Mouse (Mus musculus) right cerebral cortex, postnatal 25 days (tissue): ENCODE data around the gene Ifi27l2a.
A peak's percentile ranks its signal among the peaks of the same experiment; 100 is the strongest.
"Not testable (repeated sequence)": the region's sequence is repeated elsewhere in the genome, so short reads cannot be mapped to it uniquely, and the experiment has no call there.

Experiments used
- DNase-seq: peaks from one replicate; pipeline ENCODE4 v3.0.0; 2022

Ifi27l2a gene

DNA sequence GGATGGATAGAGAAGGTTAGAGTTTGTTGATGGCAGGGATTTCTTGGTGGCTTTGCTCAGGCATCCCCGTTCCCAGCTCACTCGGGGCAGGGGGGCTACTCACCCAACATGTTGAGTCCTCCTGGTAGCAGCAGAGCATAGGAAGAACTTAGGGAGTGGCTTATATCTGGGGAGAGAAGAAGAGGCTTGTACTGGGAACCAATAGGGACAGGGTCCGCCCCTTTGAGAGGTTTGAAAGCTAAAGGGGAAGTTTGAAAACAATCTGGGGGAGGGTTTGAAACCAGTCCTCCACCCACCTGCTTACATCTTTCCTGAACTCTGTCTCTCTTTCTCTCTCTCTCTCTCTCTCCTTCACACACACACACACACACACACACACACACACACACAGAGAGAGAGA, at the start of gene Ifi27l2a:
TSS of gene Ifi27l2a (minus strand) at position 157 of the 400 bp plus-strand sequence.
- no peak for DNase-seq

DNA sequence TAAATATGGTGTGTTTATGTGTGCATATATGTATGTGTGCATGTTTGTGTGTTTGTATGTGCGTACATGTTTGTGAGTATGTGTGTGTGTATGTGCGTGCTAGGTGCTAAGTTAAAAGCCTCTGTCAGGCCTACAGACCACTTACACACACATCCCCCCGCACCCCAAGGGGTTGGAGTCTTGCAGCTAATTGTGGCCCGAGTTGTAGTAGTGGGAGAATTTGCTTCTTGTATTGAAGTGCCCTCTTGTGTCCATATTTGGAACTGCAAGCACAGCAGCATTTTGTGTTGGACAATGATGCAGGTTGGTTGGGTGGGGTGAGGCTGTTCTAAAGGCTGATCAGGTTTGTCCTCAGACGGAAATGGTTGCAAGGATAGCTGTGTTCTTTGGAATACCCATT, 49.3 kb upstream of the Ifi27l2a start:
- no peak for DNase-seq

DNA sequence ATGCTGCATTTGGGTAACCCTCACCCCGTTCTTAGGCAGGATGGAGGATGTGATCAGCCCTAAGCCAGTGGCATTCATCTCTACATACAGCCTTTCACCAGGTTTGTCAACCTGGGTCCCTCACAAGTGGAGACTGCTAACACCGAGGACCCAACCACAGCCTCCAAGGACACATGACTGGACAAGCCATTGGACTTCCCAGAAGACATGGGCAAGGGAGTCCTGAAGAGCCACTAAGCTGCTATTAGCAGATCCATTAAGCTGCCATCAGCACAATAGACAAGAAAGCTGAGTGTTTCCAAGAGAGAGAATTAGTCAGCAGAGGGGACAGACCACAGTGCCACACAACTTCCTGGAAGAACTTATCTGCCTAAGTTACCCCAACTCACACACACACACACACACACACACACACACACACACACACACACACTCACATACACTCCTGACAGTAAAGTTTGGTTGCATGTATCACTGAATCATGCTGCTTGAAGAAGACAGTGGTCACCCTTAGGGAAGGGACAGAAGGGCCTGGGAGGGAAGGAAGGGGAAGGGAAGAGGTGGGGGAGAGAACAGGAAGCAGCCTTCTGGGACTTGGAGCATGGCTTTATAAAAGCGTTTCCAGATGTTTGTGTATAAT, 47.7 kb upstream of the Ifi27l2a start:
- DNase-seq: no peak

DNA sequence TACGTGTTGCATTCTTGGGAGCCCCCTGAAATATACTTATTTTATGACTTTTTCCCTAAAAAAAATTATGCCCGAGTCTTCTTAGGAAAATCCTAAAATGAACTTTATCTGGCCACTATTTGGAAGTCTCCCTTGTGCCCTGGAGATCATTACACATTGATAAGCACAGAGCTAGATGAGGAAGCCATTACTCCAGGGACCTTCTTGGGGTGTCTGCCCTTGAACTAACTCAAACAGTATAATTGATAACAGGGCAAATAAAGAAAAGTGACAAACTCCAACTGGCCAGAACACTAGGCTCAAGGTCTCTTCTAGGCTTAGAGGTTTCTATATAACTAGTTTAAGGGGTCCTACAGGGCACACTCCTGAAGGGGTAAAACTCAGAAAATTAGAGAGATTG, 44.3 kb upstream of the Ifi27l2a start:
- no peak for DNase-seq

DNA sequence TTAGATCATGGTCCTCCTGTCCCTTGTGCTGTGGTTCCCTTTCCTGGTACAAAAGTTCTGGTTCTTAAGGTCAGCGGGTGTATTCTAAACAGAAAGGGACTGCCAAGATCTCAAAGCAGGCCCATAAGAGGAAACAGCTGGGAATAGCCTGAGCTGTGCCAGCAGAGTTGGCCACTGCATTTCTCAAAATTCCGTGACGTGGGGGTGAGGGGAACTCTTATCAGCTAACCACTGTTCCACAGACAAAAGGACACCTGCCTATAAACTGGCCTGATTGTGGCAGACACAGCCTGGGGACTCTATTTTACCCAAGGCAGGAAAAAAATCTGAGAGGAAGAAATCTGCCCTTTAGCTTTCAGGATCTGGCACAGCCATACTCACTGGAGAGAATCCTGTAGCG, 43.8 kb upstream of the Ifi27l2a start:
- no peak for DNase-seq

DNA sequence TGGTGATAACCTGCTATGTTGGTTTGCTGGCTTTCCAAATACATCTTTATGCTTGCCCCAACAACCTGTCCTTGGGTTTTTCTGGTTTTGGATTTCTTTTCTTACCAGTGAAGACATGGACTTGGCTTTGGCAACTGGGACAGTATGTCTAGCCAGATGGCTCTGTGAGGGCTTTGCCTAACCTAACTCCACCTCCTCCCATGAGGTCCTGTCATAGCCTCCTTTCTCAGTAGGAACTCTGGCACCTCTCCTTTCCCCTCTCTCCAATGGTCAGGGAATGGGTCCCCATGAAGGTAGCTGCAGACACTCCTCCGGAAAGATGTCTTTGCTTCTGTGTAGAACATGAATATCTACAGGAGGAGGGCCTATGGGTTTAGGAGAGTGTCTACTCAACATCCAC, 43.2 kb upstream of the Ifi27l2a start:
- DNase-seq: no peak

DNA sequence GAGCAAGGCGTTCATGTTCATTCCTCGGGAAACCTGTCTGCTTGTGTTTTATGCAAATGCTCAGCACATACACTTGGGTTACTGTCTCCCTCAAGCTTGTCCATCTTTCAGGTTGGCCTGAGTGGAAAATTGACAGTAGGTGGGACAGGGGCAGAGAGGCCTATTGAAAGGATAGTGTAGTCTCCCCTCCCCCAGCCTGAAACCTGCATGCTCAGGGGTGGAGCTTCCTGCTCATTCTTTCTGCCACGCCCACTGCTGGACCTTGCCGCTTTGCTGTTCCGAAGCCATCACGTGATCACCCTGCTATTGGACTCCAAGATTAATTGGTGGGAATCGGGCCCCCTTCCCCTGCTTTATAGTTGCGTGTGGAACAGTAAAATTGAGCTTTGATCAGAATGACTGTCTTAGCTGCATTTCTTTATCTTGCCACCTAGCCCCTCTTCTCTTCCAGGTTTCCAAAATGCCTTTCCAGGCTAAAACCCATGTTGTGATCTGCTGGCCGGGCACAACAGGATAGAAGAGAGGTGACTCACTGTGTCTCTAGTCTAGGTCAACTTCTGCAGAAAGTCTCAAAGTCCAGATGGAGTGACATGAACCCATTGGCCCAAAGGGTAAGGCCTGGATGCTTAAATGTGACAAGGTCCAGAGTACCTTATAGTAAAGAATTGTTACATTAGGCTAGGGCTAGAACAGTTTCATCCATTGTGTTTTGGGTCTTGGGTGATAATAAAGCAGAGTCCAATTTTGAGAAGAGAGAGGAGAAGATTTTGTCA, 40.9 kb upstream of the Ifi27l2a start:
- not testable (repeated sequence) for DNase-seq

DNA sequence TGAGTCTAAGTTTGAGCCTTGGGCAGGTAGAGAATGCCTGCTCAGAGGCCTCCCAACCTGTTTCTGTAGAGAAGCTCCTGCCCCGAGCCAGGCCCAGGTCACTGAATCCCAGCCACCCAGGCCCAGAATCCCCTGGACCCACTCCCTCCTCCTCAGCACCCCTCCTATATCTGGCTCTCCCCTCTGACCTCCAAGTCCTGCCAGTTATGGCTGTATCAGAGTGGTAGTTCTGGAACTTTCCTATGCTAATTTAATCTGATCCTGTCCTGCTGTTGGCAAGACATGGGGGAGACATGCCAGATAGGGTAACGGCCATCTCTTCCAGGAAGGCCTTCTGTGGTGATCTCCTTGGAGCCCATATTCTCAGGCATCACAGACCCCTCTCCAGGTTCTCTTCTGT, 39.3 kb upstream of the Ifi27l2a start:
- no peak for DNase-seq

DNA sequence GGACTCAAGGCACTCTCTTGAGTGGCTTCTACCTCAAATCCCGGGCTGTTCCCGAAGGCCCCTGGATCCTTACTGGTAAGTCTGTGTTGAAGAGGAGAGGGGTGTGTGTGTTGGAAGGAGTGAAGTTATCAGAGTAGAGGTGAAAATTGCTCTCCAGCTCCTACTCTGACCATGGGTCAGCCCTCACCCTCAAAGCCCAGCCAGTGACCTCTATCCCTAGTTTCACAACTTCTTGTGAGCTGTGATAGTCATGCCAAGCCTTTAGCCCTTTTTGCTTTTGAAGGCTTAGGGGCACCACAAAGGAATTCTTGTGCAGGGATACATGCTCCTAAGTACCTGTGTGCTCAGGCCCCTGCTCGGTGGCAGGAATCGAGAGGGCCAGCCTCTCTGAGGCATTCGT, 38.2 kb upstream of the Ifi27l2a start:
- no peak for DNase-seq

DNA sequence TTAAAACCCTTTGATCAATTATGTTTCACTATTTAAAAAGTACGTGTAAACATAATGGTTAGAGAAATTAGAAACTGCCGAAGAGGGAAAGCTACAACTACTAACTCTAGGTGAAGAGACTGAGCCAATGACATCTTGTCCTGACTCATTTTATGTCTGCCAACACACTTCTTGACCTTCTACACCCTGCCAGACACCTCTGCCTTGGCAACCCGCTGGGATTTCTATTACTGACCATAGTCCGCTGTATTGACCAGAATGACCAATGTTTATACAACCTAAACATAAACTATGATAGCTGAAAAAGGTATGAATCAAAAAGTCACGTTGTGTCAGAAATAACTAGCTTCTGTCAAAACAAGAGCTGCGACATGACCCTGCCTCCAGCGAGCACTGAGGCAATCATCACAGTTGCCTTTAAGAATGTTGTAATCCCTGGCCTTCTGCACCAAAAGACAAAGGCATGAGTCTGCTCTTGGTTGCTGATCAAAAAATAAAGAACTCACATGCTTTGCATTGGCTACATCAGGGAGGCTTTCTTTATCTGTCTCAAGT, 34.1 kb upstream of the Ifi27l2a start:
- DNase-seq: no peak

DNA sequence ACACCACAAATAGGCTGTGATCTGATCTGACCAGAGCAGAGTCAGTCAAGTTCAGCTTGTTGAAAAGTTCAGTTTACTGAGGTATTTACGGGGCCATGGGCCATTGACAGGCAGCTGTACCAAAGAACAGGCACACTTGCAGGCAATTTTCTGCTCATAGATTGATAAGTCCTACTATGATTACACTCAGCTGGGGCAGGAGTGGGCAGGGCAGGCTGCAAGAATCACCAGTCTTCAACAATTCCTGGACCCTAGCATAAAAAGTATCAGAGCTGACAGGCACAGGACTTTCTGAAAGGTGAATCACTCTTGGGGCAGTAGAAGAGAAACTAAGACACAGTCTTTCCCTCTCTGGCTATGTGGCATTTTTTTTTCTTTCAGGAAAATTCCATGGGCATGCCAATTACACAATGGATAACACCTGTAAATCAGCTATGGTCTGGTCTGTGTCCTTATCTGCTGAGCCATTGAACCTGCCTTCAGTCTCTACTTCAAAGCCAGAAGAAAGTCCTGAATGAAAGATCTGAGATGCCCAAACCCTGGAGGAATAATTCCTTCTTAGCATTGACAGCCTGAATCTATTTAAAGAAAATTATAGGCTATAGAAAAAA, 33.4 kb upstream of the Ifi27l2a start:
- no peak for DNase-seq

DNA sequence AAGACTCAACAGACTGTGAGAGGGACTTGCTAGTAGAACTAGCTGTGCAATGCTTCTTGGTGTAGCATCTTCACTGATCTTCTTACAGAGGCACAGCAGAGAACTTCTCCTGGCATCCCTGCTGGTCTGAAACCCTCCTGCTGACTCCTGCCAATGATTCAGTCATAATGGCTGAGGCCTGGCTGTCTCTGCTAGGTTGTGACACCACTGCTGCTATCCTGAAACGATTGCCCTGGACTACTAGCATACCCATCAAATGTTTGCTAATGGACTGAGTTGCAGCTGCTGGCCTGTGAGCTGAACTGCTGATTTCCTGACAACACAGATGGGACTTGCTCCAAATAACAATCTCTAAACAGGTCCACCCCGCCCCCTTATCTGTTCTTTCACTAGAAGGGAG, 31.0 kb upstream of the Ifi27l2a start:
- DNase-seq: no peak

DNA sequence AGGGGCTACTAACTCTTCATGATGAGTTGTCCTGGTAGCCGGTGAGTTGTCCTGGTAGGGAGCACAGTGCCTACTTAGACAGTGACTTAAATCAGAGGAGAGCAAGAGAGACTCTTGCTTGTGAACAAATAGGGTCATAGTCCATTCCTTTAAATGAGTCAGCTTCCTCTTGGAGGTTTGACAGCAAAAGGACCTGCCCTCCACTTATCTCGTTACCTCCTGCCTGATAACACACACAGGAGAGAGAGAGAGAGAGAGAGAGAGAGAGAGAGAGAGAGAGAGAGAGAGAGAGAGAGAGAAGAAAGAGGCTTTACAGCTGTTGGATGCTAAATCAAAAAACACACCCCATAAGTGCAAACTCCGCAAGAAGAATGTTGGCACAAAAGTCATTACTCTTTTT, 13.7 kb upstream of the Ifi27l2a start, which contains the start of gene Ifi27l2b:
TSS of gene Ifi27l2b (minus strand) at position 84 of the 400 bp plus-strand sequence.
- DNase-seq: no peak

DNA sequence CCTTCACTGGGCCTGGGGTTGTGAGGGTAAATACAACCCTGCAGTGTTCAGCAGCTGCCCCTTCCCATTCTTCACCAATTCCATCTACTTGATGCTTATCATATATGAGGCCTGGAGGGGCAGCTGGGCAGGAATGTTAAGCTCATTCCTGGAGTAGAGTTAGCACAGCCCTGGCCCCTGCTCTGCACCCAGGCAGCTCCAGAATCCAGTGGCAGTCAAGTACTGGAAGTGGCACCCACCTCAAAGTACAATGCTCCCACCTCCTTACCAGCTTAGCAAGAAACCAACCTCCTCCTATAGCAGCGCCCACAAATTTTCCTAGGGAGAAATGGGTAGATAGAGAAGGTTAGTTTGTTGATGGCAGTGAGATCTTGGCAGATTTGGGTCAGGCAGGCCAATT, 13.2 kb upstream of the Ifi27l2a start:
- DNase-seq: not testable (repeated sequence)

DNA sequence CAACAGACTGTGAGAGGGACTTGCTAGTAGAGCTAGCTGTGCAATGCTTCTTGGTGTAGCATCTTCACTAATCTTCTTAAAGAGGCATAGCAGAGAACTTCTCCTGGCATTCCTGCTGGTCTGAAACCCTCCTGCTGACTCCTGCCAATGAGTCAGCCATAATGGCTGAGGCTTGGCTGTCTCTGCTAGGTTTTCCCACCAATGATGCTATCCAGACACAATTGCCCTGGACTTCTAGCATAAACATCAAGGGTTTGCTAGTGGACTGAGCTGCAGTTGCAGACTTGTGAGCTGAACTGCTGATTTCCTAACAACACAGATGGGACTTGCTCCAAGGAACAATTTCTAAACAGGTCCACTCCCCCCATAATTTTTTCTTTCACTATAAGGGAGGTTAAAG, 9.9 kb upstream of the Ifi27l2a start:
- DNase-seq: no peak

DNA sequence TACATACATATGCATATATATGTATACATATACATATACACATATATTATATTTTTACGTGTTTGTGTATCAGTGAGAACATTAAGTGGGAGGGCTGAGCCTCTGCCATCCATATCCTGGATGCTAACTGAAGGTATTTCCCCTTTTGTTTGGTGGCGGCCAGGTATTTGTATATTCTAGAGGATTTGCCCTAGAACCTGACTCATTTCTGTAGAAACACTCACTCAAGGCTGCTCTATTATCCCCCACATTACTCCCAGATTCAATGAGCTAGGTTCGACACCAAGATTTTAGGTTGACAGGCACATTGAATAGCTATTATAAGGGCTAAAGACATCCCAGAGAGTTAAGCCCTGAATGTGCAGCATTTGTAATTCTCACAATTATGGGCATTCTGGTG, 1.6 kb upstream of the Ifi27l2a start:
- no peak for DNase-seq

DNA sequence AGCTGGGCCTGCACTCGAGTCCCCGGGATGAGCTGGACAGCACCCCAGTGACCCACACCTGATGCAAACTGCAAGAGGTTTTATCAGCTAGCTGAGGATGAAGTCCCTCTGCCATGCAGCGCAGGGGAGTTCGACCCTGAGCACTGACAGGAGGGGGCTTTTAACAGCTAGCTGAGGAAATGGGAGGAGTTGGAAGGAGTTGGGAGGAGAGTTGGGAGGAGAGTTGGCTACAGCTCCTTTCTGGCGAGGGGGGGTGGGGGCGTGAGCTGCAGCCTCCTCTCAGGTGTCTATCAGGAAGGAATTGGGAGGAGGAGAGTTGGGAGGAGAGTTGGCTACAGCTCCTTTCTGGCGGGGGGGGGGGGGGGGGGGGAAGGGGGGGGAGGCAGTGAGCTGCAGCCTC, 781 bp upstream of the Ifi27l2a start:
- DNase-seq: not testable (repeated sequence)

DNA sequence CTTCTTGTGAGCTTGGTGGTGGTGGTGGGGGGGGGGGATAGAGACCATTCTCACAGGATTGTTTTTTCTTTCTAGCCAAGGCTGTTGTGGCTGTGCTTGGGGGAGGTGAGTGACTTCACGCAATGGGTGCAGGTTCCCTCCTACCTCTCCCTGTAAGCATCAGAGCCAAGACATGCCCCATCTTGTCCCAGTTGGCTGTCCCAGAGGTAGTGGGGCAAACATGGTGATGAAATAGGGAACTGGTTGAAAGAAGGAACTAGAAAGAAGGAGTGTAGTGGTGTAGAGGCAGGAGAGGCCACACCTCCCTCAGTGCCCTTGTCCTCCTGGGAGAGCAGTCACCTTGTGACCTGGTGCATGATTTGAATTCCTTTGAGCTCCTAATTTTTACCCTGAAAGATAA, 5.9 kb downstream of the Ifi27l2a start:
- DNase-seq: no peak

DNA sequence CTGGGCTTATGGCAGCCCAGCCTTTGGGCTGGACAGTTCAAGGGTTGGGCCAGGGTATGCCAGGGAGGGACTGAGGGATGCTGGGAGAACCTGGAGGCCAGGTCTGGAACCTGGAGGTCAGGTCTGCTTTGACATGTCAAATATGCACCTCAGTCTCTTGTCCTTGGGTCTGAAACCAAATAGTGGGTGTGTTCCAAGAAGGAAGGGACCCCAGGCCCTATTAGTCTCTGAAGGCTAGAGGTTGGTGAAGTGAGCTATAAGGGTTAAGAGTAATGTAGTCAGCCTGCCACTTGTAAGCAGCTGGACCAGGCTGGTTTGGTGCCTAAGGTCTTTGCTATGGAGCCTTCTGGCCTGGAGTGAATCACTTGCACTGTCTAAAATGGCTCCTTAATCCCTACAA, 8.6 kb downstream of the Ifi27l2a start:
- DNase-seq: no peak

DNA sequence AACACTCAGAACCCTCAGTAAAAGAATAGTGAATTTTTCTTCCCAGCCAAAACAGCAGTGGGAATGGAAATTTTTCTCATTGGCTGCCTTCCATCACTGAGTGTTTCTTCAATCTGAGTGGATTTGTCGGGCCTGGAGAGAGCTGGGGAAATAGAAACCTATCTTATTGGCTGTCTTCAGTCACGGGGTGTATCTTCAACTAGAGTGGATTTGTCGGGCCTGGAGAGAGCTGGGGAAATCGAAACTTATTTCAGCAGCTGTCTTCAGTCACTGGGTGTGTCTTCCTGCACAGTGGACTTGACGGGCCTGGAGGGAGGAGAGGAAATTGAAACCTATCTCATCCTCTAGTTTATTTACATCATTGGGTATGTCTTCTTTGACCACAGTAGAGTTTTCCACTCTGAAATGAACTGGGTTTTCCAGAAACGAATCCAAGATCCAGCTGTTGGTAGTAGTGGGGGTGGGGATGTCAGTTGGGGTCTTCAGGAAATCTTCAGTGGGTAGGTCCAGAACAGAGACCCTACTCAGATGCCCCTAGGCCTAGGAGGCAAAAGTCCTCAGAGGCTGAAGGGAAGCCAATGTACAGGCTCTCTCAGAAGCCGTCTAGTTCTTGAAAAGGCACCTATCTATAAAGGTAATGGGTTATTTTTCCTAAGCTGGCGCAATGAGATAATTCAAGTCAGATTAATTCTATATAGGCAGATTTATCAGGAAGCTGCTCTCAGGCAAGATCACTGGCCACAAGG, 9.3 kb downstream of the Ifi27l2a start, which contains the start of gene Ifi27:
TSS of gene Ifi27 (plus strand) at position 226 of the 746 bp plus-strand sequence.
- peak; percentile 31 for DNase-seq

DNA sequence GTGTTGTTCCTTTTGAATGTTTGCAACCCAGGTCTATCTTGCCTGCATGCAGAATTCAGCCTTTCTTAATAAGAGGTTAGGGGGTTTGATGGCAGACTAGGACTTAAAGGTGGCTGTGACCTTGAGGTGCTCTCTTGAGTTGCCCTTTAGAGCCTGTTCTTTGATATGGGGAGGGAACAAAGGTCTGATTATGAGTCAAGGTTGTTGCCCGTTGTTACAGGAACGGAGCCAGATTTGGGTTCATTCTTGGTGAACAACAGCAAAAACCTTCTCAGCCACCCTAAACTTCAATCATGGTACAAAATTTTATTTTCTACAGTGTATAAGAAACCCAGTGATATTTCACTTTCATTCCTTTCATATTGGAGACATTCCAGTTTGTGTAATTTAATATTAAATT, 10.1 kb downstream of the Ifi27l2a start:
- no peak for DNase-seq

DNA sequence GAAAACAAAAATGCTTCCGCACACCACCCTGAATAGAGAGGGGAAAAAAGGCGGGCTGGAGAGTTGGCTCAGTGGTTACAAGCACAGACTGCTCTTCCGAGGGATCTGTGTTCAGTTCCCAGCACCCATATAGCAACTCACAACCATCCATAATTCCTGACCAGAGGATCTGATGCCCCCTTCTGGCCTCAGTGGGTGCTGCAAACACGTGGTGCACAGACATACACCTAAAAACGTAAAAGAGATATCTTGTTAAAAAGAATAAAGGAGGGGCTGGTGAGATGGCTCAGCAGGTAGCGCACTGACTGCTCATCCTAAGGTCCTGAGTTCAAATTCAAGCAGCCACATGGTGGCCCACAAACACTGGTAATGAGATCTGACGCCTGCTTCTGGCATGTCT, 16.8 kb downstream of the Ifi27l2a start:
- DNase-seq: no peak
